Mouse (Mus musculus): Measurements from ENCODE around the gene Ppip5k1. TPM values are rescaled to one million over a fixed set of nuclear protein-coding genes. Genes with fewer than 3 reads are reported as not detected.
A peak's percentile ranks its signal among the peaks of the same experiment; 100 is the strongest.

Gene Ppip5k1
- polyA plus RNA-seq, 1 experiment from 2014 or later: 10.8 TPM

DNA sequence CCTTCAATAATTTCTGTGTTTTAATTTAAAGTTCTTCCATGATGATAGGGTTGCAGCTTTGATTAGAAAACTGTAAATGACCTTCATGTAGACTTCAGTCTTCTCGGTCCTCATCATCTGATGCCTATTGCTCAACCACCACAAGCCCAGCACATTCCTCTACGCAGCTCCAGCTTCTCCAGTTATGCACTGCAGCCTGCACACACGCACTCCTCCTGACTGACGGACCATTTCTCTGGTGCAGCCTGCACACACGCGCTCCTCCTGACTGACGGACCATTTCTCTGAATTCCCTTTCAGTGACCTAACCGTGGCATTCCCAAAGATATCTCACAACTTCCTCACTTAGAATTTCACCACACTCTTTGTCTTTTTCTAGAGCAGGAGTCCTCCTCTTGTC is 2.0 kb downstream of the Ppip5k1 start:
- no peak overlapping the region for H3K9ac ChIP-seq
- H3K36me3 ChIP-seq (ENCODE audit: insufficient read depth): 0 out of 2 replicates have a peak, but pooled peaks cover 4% of the 10 kb centered on the region
- DNase-seq: no peak
- H3K4me1 ChIP-seq (ENCODE audit: insufficient read depth): no peaks in the 10 kb centered on the region
- 53% methylated on average over 8 of the region's 8 CpGs for WGBS
- no peak overlapping the region for H3K4me3 ChIP-seq (ENCODE audit: low read depth, low read length)
- no peak for TF ChIP-seq CTCF (IDR thresholded peaks at IDR 0.05; ENCODE audit: low read depth)
- no peak overlapping the region for H3K27ac ChIP-seq (ENCODE audit: low read depth)
- no peaks in the 10 kb centered on the region for H3K9me3 ChIP-seq (ENCODE audit: low read depth, low read length)
- no peak overlapping the region for H3K4me2 ChIP-seq
- peaks cover 4% of the 10 kb centered on the region; the same call in 1 of the 2 replicates for H3K27me3 ChIP-seq (ENCODE audit: insufficient read depth, low read length)
- ATAC-seq (ENCODE audit: insufficient read depth): no peak

DNA sequence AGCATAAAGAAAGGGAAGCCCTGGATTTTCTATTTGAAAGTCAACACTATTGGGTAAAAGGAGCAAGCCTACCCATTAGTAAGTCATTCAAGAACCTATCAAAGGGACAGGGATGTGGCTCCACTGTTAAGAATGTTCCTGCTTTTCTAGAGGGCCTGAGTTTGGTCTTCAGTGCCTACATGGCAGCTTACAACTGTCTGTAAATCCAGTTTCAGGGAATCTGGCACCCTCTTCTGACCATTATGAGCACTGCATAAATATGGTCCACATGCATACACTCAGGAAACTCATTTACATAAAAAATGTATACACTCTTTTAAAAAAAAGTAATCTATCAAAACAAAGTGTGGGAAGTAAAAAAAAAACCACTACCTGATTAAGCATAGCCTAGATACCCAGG is 16.1 kb downstream of the Ppip5k1 start:
- TF ChIP-seq CTCF (IDR thresholded peaks at IDR 0.05; ENCODE audit: low read depth): peak; percentile 39; the same call in 1 of the 2 replicates
- H3K36me3 ChIP-seq (ENCODE audit: insufficient read depth): no peaks in the 10 kb centered on the region
- no peak overlapping the region for H3K4me2 ChIP-seq
- H3K4me3 ChIP-seq (ENCODE audit: low read depth, low read length): no peak overlapping the region
- no peak overlapping the region for H3K27ac ChIP-seq (ENCODE audit: low read depth)
- H3K9ac ChIP-seq: no peak overlapping the region
- no peaks in the 10 kb centered on the region for H3K27me3 ChIP-seq (ENCODE audit: insufficient read depth, low read length)
- no peaks in the 10 kb centered on the region for H3K4me1 ChIP-seq (ENCODE audit: insufficient read depth)
- H3K9me3 ChIP-seq (ENCODE audit: low read depth, low read length): no peaks in the 10 kb centered on the region
- no peak for ATAC-seq (ENCODE audit: insufficient read depth)
- peak; percentile 7 for DNase-seq

DNA sequence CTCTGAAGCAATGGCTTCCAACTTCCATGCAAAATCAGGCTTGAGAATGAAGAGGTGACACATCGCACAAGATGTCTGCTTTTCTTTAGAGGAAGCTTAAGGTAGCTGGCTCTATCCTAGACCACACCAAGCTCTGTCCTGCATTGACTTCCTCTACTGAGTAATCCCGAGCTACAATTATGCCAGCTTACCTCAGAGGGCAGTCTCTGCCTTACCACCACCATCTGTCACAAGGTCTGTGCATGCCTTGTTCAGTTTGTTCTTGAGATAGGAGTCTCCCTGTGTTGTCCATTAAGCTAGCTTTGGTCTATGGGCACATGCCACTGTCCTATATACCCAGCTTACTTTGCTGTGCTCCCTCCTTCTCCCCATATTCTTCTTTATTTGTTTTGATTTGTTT is 25.7 kb downstream of the Ppip5k1 start:
- no peak for TF ChIP-seq CTCF (IDR thresholded peaks at IDR 0.05; ENCODE audit: low read depth)
- Histone ChIP-seq H3K9ac (no peak overlapping the region), H3K36me3 (ENCODE audit: insufficient read depth) (no peaks in the 10 kb centered on the region), H3K4me1 (ENCODE audit: insufficient read depth) (no peaks in the 10 kb centered on the region), H3K4me3 (ENCODE audit: low read depth, low read length) (no peak overlapping the region), H3K27me3 (ENCODE audit: insufficient read depth, low read length) (no peaks in the 10 kb centered on the region), H3K4me2 (no peak overlapping the region), H3K27ac (ENCODE audit: low read depth) (no peak overlapping the region), H3K9me3 (ENCODE audit: low read depth, low read length) (no peaks in the 10 kb centered on the region)
- 91% methylated on average over 2 of the region's 2 CpGs for WGBS
- DNase-seq (no peak), ATAC-seq (ENCODE audit: insufficient read depth) (no peak)

GRCm38 (mm10) chr2:121323693-121324470 is 31.3 kb downstream of the Ppip5k1 start:
- Histone ChIP-seq H3K4me1 (ENCODE audit: insufficient read depth) (no peaks in the 10 kb centered on the region), H3K36me3 (ENCODE audit: insufficient read depth) (no peaks in the 10 kb centered on the region), H3K27ac (ENCODE audit: low read depth) (no peak overlapping the region), H3K27me3 (ENCODE audit: insufficient read depth, low read length) (no peaks in the 10 kb centered on the region), H3K4me2 (no peak overlapping the region), H3K9me3 (ENCODE audit: low read depth, low read length) (no peaks in the 10 kb centered on the region), H3K4me3 (ENCODE audit: low read depth, low read length) (no peak overlapping the region), H3K9ac (no peak overlapping the region; the same call in 1 of the 2 replicates)
- no peak for DNase-seq
- TF ChIP-seq CTCF (IDR thresholded peaks at IDR 0.05; ENCODE audit: low read depth): no peak
- no peak for ATAC-seq (ENCODE audit: insufficient read depth)
- WGBS: 78% methylated on average over 10 of the region's 10 CpGs

- H3K9ac ChIP-seq: no peak overlapping the region
- H3K9me3 ChIP-seq (ENCODE audit: low read depth, low read length): no peaks in the 10 kb centered on the region
- no peaks in the 10 kb centered on the region for H3K27me3 ChIP-seq (ENCODE audit: insufficient read depth, low read length)
- ATAC-seq (ENCODE audit: insufficient read depth): no peak
- no peaks in the 10 kb centered on the region for H3K36me3 ChIP-seq (ENCODE audit: insufficient read depth)
- 86% methylated on average over 10 of the region's 10 CpGs for WGBS
- H3K4me1 ChIP-seq (ENCODE audit: insufficient read depth): no peaks in the 10 kb centered on the region
- no peak for TF ChIP-seq CTCF (IDR thresholded peaks at IDR 0.05; ENCODE audit: low read depth)
- H3K27ac ChIP-seq (ENCODE audit: low read depth): no peak overlapping the region
- no peak for DNase-seq
- H3K4me3 ChIP-seq (ENCODE audit: low read depth, low read length): no peak overlapping the region
- no peak overlapping the region for H3K4me2 ChIP-seq
Observed at GRCm38 (mm10) chr2:121323041-121323440, 32.2 kb downstream of the Ppip5k1 start.

DNA sequence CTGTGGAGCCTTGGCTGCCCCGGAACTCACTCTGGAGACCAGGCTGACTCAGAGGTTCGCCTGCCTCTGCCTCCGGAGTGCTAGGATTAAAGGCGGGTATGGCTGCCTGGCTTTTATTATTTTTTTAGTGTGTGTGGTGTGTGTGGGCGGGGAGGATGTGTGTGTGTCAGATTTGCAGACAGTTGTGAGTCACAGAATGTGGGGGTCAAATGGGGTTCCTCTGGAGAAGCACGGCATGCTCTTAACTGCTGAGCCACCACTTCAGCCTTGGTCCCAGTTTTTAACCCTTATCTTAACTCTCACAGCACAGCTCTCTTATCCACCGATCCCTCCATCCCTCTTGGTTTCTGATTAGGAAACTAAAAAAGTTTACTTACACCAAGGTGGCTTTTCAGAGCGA is 38.9 kb downstream of the Ppip5k1 start:
- no peak for ATAC-seq (ENCODE audit: insufficient read depth)
- 61% methylated on average over 8 of the region's 8 CpGs for WGBS
- no peak for TF ChIP-seq CTCF (IDR thresholded peaks at IDR 0.05; ENCODE audit: low read depth)
- no peaks in the 10 kb centered on the region for H3K9me3 ChIP-seq (ENCODE audit: low read depth, low read length)
- H3K27me3 ChIP-seq (ENCODE audit: insufficient read depth, low read length): no peaks in the 10 kb centered on the region
- no peak overlapping the region for H3K4me3 ChIP-seq (ENCODE audit: low read depth, low read length)
- DNase-seq: no peak
- H3K27ac ChIP-seq (ENCODE audit: low read depth): no peak overlapping the region
- no peaks in the 10 kb centered on the region for H3K4me1 ChIP-seq (ENCODE audit: insufficient read depth)
- no peak overlapping the region for H3K9ac ChIP-seq
- no peaks in the 10 kb centered on the region for H3K36me3 ChIP-seq (ENCODE audit: insufficient read depth)
- H3K4me2 ChIP-seq: no peak overlapping the region

DNA sequence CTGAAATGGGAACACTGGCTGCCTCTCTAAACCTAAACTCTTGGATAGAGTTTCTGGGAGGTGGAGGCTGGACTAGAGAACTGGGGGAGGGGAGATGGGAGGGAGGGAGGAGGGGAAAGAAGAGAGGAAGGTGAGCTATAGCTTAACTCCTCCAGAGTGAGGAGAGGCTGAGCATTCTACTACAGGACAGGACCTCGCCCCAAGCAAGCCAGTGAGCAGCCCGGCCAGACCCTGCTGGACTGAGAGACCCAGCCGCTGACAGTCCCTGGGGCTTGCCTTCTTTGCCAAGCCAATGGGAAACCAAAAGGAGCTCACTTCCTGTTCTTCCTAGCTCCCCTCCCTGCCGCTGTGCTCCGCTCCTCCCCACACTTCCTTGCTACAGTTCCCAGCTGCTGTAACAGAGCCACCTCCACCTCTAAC is 46.2 kb downstream of the Ppip5k1 start:
- Histone ChIP-seq H3K27ac (ENCODE audit: low read depth) (0 out of 2 replicates have a peak overlapping the region, but pooled peaks have one; percentile 30), H3K9me3 (ENCODE audit: low read depth, low read length) (no peaks in the 10 kb centered on the region), H3K36me3 (ENCODE audit: insufficient read depth) (no peaks in the 10 kb centered on the region), H3K9ac (no peak overlapping the region), H3K4me2 (peak overlapping the region; percentile 36), H3K4me3 (ENCODE audit: low read depth, low read length) (no peak overlapping the region), H3K4me1 (ENCODE audit: insufficient read depth) (0 out of 2 replicates have a peak, but pooled peaks cover 3% of the 10 kb centered on the region), H3K27me3 (ENCODE audit: insufficient read depth, low read length) (no peaks in the 10 kb centered on the region)
- DNase-seq (peak; percentile 58), ATAC-seq (ENCODE audit: insufficient read depth) (peak; percentile 45; the same call in 1 of the 2 replicates)
- 15% methylated on average over 5 of the region's 5 CpGs for WGBS
- TF ChIP-seq CTCF (IDR thresholded peaks at IDR 0.05; ENCODE audit: low read depth): no peak
